Mouse (Mus musculus) brain, adult 10 weeks (tissue): ENCODE results near the gene Olfr364-ps1. TPM values are rescaled to one million over a fixed set of nuclear protein-coding genes. Genes with fewer than 3 reads are reported as not detected.

Experiments used
- polyA plus RNA-seq: library from polyadenylated mRNA; stranded (reverse); fragments of 350-450 nt; fragmentation: Illumina TruSeq; extraction: RNeasy Lipid Tissue Mini Kit (QIAGEN cat#74804); gene quantifications from one replicate; pipeline ENCODE4 v1.2.3, GENCODE M21; 2015; ENCODE audit warnings: low read depth, low replicate concordance

Olfr364-ps1 gene
- not detected for polyA plus RNA-seq

DNA sequence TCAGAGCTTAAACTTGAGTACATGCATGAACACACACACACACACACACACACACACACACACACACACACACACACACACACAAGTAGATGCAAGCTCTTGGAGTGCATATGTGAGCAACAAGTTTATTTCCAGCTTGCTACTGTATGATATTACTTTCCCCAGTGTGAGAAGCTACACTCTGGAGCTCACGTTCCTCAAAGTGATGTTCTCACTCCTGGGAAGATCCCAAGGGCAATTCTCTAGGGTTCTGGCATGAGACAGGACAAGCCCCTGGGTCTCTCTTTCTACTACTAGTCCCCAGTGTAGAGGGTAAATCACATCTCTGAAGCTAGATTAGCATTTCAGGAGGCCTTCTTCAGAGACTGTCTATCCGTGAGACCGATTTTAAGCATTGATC is at the start of gene Olfr364-ps1:
Gene Olfr364-ps1, plus strand, starts transcription at position 301 of the 400 bp plus-strand sequence.

DNA sequence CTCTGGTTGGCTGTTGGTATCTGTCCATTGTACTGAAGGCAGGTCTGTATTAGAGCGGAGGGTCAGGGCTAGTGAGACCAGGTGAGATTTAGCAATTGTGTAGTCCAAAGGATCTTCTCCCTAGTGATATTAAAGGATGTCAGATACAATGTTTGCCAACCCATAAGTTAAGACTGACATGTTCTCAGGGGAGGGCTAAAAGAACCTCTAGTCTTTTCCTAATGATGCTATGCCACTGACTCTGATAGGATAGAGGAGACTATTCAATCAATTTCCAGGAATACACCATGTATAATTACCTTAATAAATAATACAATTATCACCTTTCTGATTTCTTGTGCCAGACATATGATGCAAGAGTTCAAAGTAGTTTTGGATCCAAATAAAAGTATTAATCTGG is 21.3 kb upstream of the Olfr364-ps1 start, which contains the start of gene Olfr362:
Gene Olfr362, minus strand, starts transcription at position 101 of the 400 bp plus-strand sequence.

DNA sequence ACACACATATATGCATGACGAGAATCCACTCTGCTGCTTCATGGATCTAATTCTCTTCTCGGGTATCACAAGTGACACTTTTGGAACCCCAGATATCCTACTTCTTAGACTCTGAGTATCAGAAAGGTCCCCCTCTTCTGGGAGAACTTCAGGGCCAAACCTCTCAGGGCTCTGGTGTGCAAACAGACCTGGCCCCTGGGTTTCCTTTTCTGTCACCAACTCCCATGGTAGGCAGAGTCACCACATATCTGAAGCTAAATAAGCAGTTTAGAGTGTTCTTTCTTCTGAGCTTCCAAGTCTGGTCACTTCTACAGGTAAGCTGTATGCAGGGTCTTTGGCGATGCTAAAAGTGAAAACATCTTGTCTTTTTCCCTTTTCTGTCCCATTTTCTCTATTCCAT is 48.8 kb downstream of the Olfr364-ps1 start, which contains the start of gene Olfr365:
Gene Olfr365, plus strand, starts transcription at position 301 of the 400 bp plus-strand sequence.

Other genes starting within 250 kb of the Olfr364-ps1 start
- not detected for gene Olfr353, start 246.4 kb upstream of the Olfr364-ps1 start, polyA plus RNA-seq
- gene Olfr354, start 233.6 kb upstream of the Olfr364-ps1 start, polyA plus RNA-seq, result not detected
- gene Olfr355, start 210.4 kb upstream of the Olfr364-ps1 start, polyA plus RNA-seq, result not detected
- gene Olfr356, start 202.2 kb upstream of the Olfr364-ps1 start, polyA plus RNA-seq, result not detected
- not detected for gene Olfr357, start 145.5 kb upstream of the Olfr364-ps1 start, polyA plus RNA-seq
- not detected for gene Olfr358, start 130.0 kb upstream of the Olfr364-ps1 start, polyA plus RNA-seq
- not detected for gene Olfr360, start 73.6 kb upstream of the Olfr364-ps1 start, polyA plus RNA-seq
- gene Olfr361, start 50.0 kb upstream of the Olfr364-ps1 start, polyA plus RNA-seq, result not detected
- not detected for gene Olfr362, start 21.4 kb upstream of the Olfr364-ps1 start, polyA plus RNA-seq
- gene Olfr365, start 48.9 kb downstream of the Olfr364-ps1 start, polyA plus RNA-seq, result not detected
- not detected for gene Olfr366, start 72.3 kb downstream of the Olfr364-ps1 start, polyA plus RNA-seq
- not detected for gene Olfr368, start 187.2 kb downstream of the Olfr364-ps1 start, polyA plus RNA-seq
- gene Pdcl, start 220.0 kb downstream of the Olfr364-ps1 start, polyA plus RNA-seq, result 30.4 TPM